Mouse (Mus musculus) forebrain, embryonic 13.5 days (tissue): Measurements from ENCODE around the gene Lrrc8e. TPM values are rescaled to one million over a fixed set of nuclear protein-coding genes. Genes with fewer than 3 reads are reported as not detected.
A peak's percentile ranks its signal among the peaks of the same experiment; 100 is the strongest.

Experiments used
- ATAC-seq: fragments of 200-750 bp; cut with Nextera tagmentation; 2 replicates; pipeline ENCODE4 v1.8.0; 2017
- H3K27ac ChIP-seq: fragments of 300-500 bp; sonication (generic); 2 replicates; pipeline ENCODE4 v1.5.1; 2015; ENCODE audit warnings: inconsistent platforms, mild to moderate bottlenecking, moderate library complexity
- H3K27me3 ChIP-seq: fragments of 300-500 bp; sonication (generic); 2 replicates; pipeline ENCODE4 v1.6.1; 2015; ENCODE audit warnings: mild to moderate bottlenecking, inconsistent platforms
- H3K36me3 ChIP-seq: fragments of 300-500 bp; sonication (generic); 2 replicates; pipeline ENCODE4 v1.6.1; 2015; ENCODE audit warnings: mild to moderate bottlenecking, inconsistent platforms; ENCODE audit not compliant: poor library complexity, severe bottlenecking
- H3K4me1 ChIP-seq: fragments of 300-500 bp; sonication (generic); 2 replicates; pipeline ENCODE4 v1.6.1; 2015; ENCODE audit warnings: inconsistent platforms
- H3K4me2 ChIP-seq: fragments of 300-500 bp; sonication (generic); 2 replicates; pipeline ENCODE4 v1.6.1; 2015; ENCODE audit warnings: inconsistent platforms, mild to moderate bottlenecking, moderate library complexity
- H3K4me3 ChIP-seq: fragments of 300-500 bp; sonication (generic); 2 replicates; pipeline ENCODE4 v1.5.1; 2015; ENCODE audit warnings: mild to moderate bottlenecking, inconsistent platforms
- H3K9ac ChIP-seq: fragments of 300-500 bp; sonication (generic); 2 replicates; pipeline ENCODE4 v1.6.1; 2015; ENCODE audit warnings: mild to moderate bottlenecking, inconsistent platforms
- H3K9me3 ChIP-seq: fragments of 300-500 bp; sonication (generic); replicated peaks from 2 replicates; pipeline ENCODE4 v1.6.1; 2016; ENCODE audit warnings: inconsistent platforms
- WGBS: fragments of 180-500 bp; shearing (Covaris S2); methylation state at CpG from one replicate; pipeline ENCODE4 v1.1.7; 2015; 5-methylcytosine and 5-hydroxymethylcytosine counted together
- polyA plus RNA-seq: library from polyadenylated mRNA; unstranded; fragments of >200 nt; fragmentation: Nextera tagmentation; extraction: Ambion mirVana; gene quantifications from 2 replicates; pipeline ENCODE4 v1.2.1, GENCODE M21; 2015

Gene Lrrc8e
- polyA plus RNA-seq: 0.14 TPM in 1 of 2 replicates, not detected in the other

- WGBS: 2% methylated on average over 33 of the region's 33 CpGs
- peaks cover 30% of the 10 kb centered on the region for H3K27me3 ChIP-seq
- ATAC-seq: 0 out of 2 replicates have a peak, but pooled peaks have one; percentile 33
- H3K4me2 ChIP-seq: peak within 1 kb of the TSS; percentile 49
- H3K9ac ChIP-seq: peak within 1 kb of the TSS; percentile 9; the same call in 1 of the 2 replicates
- no peaks in the 10 kb centered on the region for H3K36me3 ChIP-seq
- peaks cover 6% of the 10 kb centered on the region; the same call in 1 of the 2 replicates for H3K4me1 ChIP-seq
- peak within 1 kb of the TSS; percentile 9 for H3K4me3 ChIP-seq
- H3K9me3 ChIP-seq: no peaks in the 10 kb centered on the region
- H3K27ac ChIP-seq: no peak within 1 kb of the TSS
Measured at GRCm38 (mm10) chr8:4226739-4227347, at the start of gene Lrrc8e. Gene Lrrc8e (plus strand): TSS chr8:4226827.

DNA sequence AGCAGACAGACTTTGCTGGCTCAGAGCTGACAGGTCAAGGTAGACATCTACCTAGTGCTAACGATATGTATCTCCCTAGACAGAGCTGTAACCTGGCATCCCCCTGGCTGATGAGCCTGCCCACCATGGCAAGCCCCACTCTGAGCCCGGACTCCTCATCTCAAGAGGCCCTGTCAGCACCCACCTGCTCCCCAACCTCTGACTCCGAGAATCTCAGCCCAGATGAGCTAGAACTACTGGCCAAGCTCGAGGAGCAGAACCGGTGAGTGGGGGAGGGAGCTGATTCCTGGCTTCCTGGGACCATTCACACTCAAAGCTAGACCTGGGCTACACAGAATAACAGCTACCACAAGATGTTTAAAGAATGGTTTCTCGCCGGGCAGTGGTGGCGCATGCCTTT lies 43.2 kb upstream of the Lrrc8e start:
- no peak overlapping the region for H3K27ac ChIP-seq
- no peak overlapping the region for H3K4me3 ChIP-seq
- H3K9me3 ChIP-seq: no peaks in the 10 kb centered on the region
- no peak overlapping the region for H3K4me2 ChIP-seq
- peaks cover 57% of the 10 kb centered on the region for H3K36me3 ChIP-seq
- no peaks in the 10 kb centered on the region for H3K27me3 ChIP-seq
- no peak for ATAC-seq
- H3K9ac ChIP-seq: no peak overlapping the region
- H3K4me1 ChIP-seq: no peaks in the 10 kb centered on the region
- WGBS: 89% methylated on average over 8 of the region's 8 CpGs

DNA sequence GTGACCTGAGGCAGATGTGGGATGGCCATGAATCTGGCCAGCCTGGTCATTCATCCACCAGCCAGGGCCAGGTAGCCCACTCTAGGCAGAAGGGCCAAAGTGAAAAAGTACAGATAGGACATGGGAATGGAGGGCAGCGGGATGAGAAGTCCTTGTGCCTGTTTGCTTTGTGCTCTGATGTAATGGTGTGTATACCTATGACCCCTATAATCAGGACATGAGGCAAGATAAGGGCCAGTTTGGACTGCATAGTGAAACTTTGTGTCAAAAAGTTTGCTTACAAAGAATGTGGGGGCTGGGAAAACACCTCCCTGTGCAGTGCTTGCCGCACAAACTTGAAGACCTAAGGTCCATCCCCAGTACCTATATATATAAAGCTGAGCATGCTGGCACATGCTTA lies 40.5 kb upstream of the Lrrc8e start:
- H3K9me3 ChIP-seq: no peaks in the 10 kb centered on the region
- no peak overlapping the region for H3K4me3 ChIP-seq
- WGBS: 97% methylated on average over 2 of the region's 2 CpGs
- no peaks in the 10 kb centered on the region for H3K4me1 ChIP-seq
- no peak overlapping the region for H3K9ac ChIP-seq
- H3K27me3 ChIP-seq: no peaks in the 10 kb centered on the region
- peaks cover 79% of the 10 kb centered on the region for H3K36me3 ChIP-seq
- no peak for ATAC-seq
- no peak overlapping the region for H3K27ac ChIP-seq
- no peak overlapping the region for H3K4me2 ChIP-seq

- Histone ChIP-seq H3K9me3 (no peaks in the 10 kb centered on the region), H3K27ac (no peak overlapping the region), H3K4me3 (no peak overlapping the region), H3K4me1 (peaks cover 18% of the 10 kb centered on the region), H3K36me3 (peaks cover 77% of the 10 kb centered on the region), H3K4me2 (no peak overlapping the region), H3K27me3 (no peaks in the 10 kb centered on the region), H3K9ac (no peak overlapping the region)
- no peak for ATAC-seq
Measured at GRCm38 (mm10) chr8:4188605-4189004, 38.0 kb upstream of the Lrrc8e start.

GRCm38 (mm10) chr8:4189031-4189722 lies 37.5 kb upstream of the Lrrc8e start:
- no peak overlapping the region for H3K27ac ChIP-seq
- no peak overlapping the region for H3K4me2 ChIP-seq
- no peak overlapping the region for H3K4me3 ChIP-seq
- no peak for ATAC-seq
- no peaks in the 10 kb centered on the region for H3K27me3 ChIP-seq
- H3K9me3 ChIP-seq: no peaks in the 10 kb centered on the region
- no peak overlapping the region for H3K9ac ChIP-seq
- WGBS: 48% methylated on average over 3 of the region's 3 CpGs
- H3K4me1 ChIP-seq: peaks cover 19% of the 10 kb centered on the region
- H3K36me3 ChIP-seq: peaks cover 75% of the 10 kb centered on the region

DNA sequence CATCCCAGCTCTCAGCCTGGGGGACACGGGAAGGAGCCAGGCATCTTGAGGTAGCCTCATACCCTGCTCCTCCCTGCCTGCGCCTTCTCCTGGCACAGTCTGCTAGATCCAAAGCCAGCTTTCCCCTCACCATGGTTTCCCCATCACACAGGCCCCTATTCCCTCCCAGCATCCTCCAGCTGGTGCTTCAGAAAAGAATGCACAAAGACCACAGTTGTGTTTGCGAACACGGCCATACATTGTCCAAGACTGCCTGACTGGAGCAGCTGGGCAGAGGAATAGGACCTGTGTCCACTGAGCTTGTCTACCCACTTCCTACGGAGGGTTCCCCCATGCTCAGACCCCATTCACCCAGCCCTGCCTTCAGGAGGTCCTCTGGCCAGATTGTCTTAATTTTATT lies 34.3 kb upstream of the Lrrc8e start:
- peak; percentile 27 for ATAC-seq
- Histone ChIP-seq H3K9ac (peak overlapping the region; percentile 38; the same call in 1 of the 2 replicates), H3K4me2 (0 out of 2 replicates have a peak overlapping the region, but pooled peaks have one; percentile 41), H3K4me3 (no peak overlapping the region), H3K9me3 (no peaks in the 10 kb centered on the region), H3K36me3 (peaks cover 52% of the 10 kb centered on the region), H3K27ac (peak overlapping the region; percentile 81), H3K4me1 (peaks cover 19% of the 10 kb centered on the region), H3K27me3 (no peaks in the 10 kb centered on the region)
- WGBS: 38% methylated on average over 5 of the region's 5 CpGs

GRCm38 (mm10) chr8:4192807-4193587 lies 33.6 kb upstream of the Lrrc8e start:
- Histone ChIP-seq H3K9ac (no peak overlapping the region), H3K27ac (peak overlapping the region; percentile 81), H3K27me3 (no peaks in the 10 kb centered on the region), H3K36me3 (peaks cover 52% of the 10 kb centered on the region), H3K4me1 (peaks cover 19% of the 10 kb centered on the region), H3K9me3 (no peaks in the 10 kb centered on the region), H3K4me2 (peak overlapping the region; percentile 41), H3K4me3 (no peak overlapping the region)
- ATAC-seq: peak; percentile 88
- WGBS: 3% methylated on average over 18 of the region's 18 CpGs

GRCm38 (mm10) chr8:4193588-4193894 lies 33.1 kb upstream of the Lrrc8e start:
- Histone ChIP-seq H3K27me3 (no peaks in the 10 kb centered on the region), H3K36me3 (peaks cover 51% of the 10 kb centered on the region), H3K9me3 (no peaks in the 10 kb centered on the region), H3K4me2 (peak overlapping the region; percentile 41; the same call in 1 of the 2 replicates), H3K4me1 (peaks cover 19% of the 10 kb centered on the region), H3K27ac (no peak overlapping the region; the same call in 1 of the 2 replicates), H3K9ac (no peak overlapping the region), H3K4me3 (no peak overlapping the region)
- 57% methylated on average over 7 of the region's 7 CpGs for WGBS
- peak; percentile 11; the same call in 1 of the 2 replicates for ATAC-seq

DNA sequence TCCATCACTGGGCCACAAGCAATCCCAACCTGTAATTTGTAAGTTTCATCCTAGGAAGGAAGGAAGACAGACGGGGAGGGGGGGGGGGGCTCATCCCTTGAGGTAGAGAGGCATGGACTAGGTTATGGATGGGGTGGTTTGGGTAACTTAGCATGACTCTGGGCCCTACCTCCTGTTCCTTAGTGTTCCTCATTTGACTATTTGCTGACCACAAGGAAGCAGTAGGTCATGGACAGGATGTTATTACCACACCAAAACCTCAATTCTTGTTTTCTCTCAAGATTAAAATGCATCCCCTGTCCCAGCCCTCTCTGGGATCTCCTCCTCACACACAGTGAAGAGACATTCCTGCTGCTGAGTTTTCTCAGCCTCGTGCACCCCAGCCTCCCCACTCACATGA lies 25.3 kb upstream of the Lrrc8e start:
- no peak overlapping the region for H3K9ac ChIP-seq
- H3K4me2 ChIP-seq: no peak overlapping the region
- 65% methylated on average over 2 of the region's 2 CpGs for WGBS
- H3K27ac ChIP-seq: no peak overlapping the region
- peaks cover 7% of the 10 kb centered on the region for H3K4me1 ChIP-seq
- H3K27me3 ChIP-seq: peaks cover 26% of the 10 kb centered on the region
- no peak for ATAC-seq
- peaks cover 72% of the 10 kb centered on the region for H3K36me3 ChIP-seq
- H3K4me3 ChIP-seq: no peak overlapping the region
- H3K9me3 ChIP-seq: no peaks in the 10 kb centered on the region

GRCm38 (mm10) chr8:4205246-4206123 lies 21.1 kb upstream of the Lrrc8e start:
- ATAC-seq: no peak

More at GRCm38 (mm10) chr8:4205246-4206123, 21.1 kb upstream of the Lrrc8e start:
- H3K4me3 ChIP-seq: no peak overlapping the region; the same call in 1 of the 2 replicates
- no peak overlapping the region for H3K27ac ChIP-seq
- peaks cover 36% of the 10 kb centered on the region for H3K27me3 ChIP-seq
- 0 out of 2 replicates have a peak, but pooled peaks cover 4% of the 10 kb centered on the region for H3K9me3 ChIP-seq
- WGBS: 17% methylated on average over 38 of the region's 38 CpGs
- 0 out of 2 replicates have a peak overlapping the region, but pooled peaks have one; percentile 21 for H3K9ac ChIP-seq
- H3K4me2 ChIP-seq: peak overlapping the region; percentile 22; the same call in 1 of the 2 replicates
- peaks cover 83% of the 10 kb centered on the region for H3K36me3 ChIP-seq
- H3K4me1 ChIP-seq: peaks cover 19% of the 10 kb centered on the region
